Mouse (Mus musculus): ENCODE measurements around the gene Gm14548. TPM values are rescaled to one million over a fixed set of nuclear protein-coding genes. Genes with fewer than 3 reads are reported as not detected.

Gm14548 gene
- 0.77 TPM for total RNA-seq (2023)

DNA sequence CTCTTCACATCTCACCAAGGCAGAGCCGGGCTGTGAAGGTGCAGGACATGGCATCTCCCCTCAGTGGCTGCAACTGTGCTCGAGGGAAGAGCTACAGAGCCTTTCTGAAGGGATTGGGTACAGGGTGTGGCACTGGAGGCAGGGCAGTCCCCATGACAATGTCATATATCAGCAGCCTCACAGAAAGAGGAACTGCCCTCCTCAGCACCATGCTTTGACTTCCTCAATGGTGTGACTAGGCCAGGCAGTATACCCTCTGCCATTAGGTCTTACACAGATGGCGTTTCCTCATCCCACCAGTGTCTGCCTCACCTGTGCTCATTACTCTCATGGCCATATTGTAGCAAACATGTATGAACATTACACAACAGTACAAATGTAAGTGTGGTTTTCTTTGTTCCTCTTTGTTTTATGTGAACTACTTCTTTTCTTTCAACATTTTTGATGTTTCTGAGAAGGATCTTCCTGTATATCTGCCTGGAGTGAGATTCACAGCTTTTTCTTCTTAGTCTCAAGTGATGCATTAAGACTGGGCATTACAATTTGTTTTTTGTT, at the start of gene Gm14548:
Gm14548 (minus strand) TSS at position 85 of the 555 bp plus-strand sequence.

DNA sequence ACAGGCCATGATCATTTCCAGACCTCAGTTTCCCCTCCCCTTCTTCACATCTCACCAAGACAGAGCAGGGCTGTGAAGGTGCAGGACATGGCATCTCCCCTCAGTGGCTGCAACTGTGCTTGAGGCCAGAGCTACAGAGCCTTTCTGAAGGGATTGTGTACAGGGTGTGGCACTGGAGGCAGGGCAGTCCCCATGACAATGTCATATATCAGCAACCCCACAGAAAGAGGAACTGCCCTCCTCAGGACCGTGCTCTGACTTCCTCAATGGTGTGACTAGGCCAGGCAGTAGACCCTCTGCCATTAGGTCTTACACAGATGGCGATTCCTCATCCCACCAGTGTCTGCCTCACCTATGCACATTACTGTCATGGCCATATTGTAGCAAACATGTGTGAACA, 17.5 kb upstream of the Gm14548 start, which contains the start of gene Lilra6:
Lilra6 (minus strand) TSS at position 117 of the 400 bp plus-strand sequence.

DNA sequence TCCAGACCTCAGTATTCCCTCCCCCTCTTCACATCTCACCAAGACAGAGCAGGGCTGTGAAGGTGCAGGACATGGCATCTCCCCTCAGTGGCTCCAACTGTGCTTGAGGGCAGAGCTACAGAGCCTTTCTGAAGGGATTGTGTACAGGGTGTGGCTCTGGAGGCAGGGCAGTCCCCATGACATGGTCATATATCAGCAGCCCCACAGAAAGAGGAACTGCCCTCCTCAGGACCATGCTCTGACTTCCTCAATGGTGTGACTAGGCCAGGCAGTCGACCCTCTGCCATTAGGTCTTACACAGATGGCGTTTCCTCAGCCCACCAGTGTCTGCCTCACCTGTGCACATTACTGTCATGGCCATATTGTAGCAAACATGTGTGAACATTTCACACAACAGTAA, 53.0 kb downstream of the Gm14548 start, which contains the start of gene Pira2:
Pira2 (minus strand) TSS at position 101 of the 400 bp plus-strand sequence.

Other genes starting within 250 kb of the Gm14548 start
- 11.1 TPM for gene Leng1, start 232.3 kb downstream of the Gm14548 start, total RNA-seq (2023)
- gene Tmc4, start 220.6 kb downstream of the Gm14548 start, total RNA-seq (2023) = 15.1 TPM
- 19.9 TPM for gene Tsen34, start 205.3 kb downstream of the Gm14548 start, total RNA-seq (2023)
- 73.5 TPM for gene Mboat7, start 204.6 kb downstream of the Gm14548 start, total RNA-seq (2023)
- 2,564 TPM for gene Rps9, start 194.1 kb downstream of the Gm14548 start, total RNA-seq (2023)
- gene Pirb, start 177.7 kb downstream of the Gm14548 start, total RNA-seq (2023) = 3.1 TPM
- gene Gm15448, start 72.4 kb downstream of the Gm14548 start, total RNA-seq (2023) = not detected
- gene Pira2, start 53.1 kb downstream of the Gm14548 start, total RNA-seq (2023) = 0.30 TPM
- gene Lilra6, start 17.4 kb upstream of the Gm14548 start, total RNA-seq (2023) = 1.2 TPM
- 11.1 TPM for gene Lair1, start 165.1 kb upstream of the Gm14548 start, total RNA-seq (2023)
- gene Ttyh1, start 221.3 kb upstream of the Gm14548 start, total RNA-seq (2023) = not detected
- gene Leng8, start 238.9 kb upstream of the Gm14548 start, total RNA-seq (2023) = 436 TPM